19 mouse cellular contexts compared by ENCODE assay signal in genomic region chr2:3277502-3277901, GRCm38 (mm10). TPM values are rescaled to one million over a fixed set of nuclear protein-coding genes. Genes with fewer than 3 reads are reported as not detected.
"Had no signal": no experiment of that assay in that cellular context is flagged by ENCODE, and none has a peak within 500 bp of the region (broad histone marks: within the 10 kb centered on the region; RNA-seq: fewer than 3 reads in every experiment).

No protein-coding gene starts in this region.

- H3K4me1 ChIP-seq: midbrain, embryonic 13.5 days; neural tube, embryonic 15.5 days; stomach, embryonic 15.5 days had no signal

- H3K27ac ChIP-seq: kidney, postnatal 0 days; layer of hippocampus, adult 2 months; left cerebral cortex, adult 2 months; limb, embryonic 10.5 days; liver, embryonic 15.5 days; midbrain, embryonic 13.5 days; neural tube, embryonic 15.5 days; stomach, embryonic 15.5 days had no signal

- H3K36me3 ChIP-seq: limb, embryonic 10.5 days; liver, embryonic 15.5 days; midbrain, embryonic 13.5 days; neural tube, embryonic 15.5 days; stomach, embryonic 15.5 days had no signal

- H3K27me3 ChIP-seq: liver, embryonic 15.5 days; midbrain, embryonic 13.5 days; neural tube, embryonic 15.5 days; stomach, embryonic 15.5 days had no signal

- H3K4me3 ChIP-seq: layer of hippocampus, adult 2 months; left cerebral cortex, adult 2 months; limb, embryonic 10.5 days; liver, embryonic 15.5 days; midbrain, embryonic 13.5 days; neural tube, embryonic 15.5 days; stomach, embryonic 15.5 days had no signal

- DNase-seq: kidney, adult 9 months; kidney, postnatal 36 days; lung, adult 2 months; lung, postnatal 36 days; retina, postnatal 1 day; right cerebral cortex, postnatal 4 days; thymus, adult 2 months; thymus, postnatal 25 days had no signal

RNA-seq across cellular contexts. Expression of gene Acbd7, which starts 58.5 kb away (rescaled TPM):
- total RNA-seq: megakaryocyte progenitor cell, adult 5-6 weeks had no signal
- polyA plus RNA-seq: limb, embryonic 10.5 days; lung, adult 2 months; neural tube, embryonic 11.5 days; spleen, adult 2 months; thymus, adult 2 months had no signal
